In genomic region chr6:12503867-12504266, GRCm38 (mm10) we compare ENCODE assay signal across 21 mouse cellular contexts.
DNase-seq lines count a peak whose midpoint lies in the region; ATAC-seq and TF ChIP-seq lines count a peak whose summit lies in the region.
"Had no signal": no experiment of that assay in that cellular context is flagged by ENCODE, and none has a peak within 500 bp of the region (broad histone marks: within the 10 kb centered on the region; RNA-seq: fewer than 3 reads in every experiment).

No protein-coding gene starts in this region.

- peak; percentile 64 to 72 for DNase-seq in cerebellum, postnatal 10 days
- DNase-seq in cerebellum, adult 9-10 months: no peak
- DNase-seq in heart, adult 18-20 months: peak; percentile 65 to 69
- DNase-seq in heart, adult 9 months (ENCODE audit: low spot score in 2 of 2): peak; percentile 27 to 48
- DNase-seq in heart, postnatal 36 days: peak; percentile 32 to 37
- no peak for DNase-seq in lung, postnatal 0 days (ENCODE audit: low spot score)
- DNase-seq: adrenal gland, postnatal 14 days; cerebellum, adult 18-20 months; cerebellum, postnatal 36 days; embryo, embryonic 11 days; gastrocnemius, adult 2 months; gastrocnemius, postnatal 25 days; kidney, adult 11 months had no signal

- no peaks in the 10 kb centered on the region for H3K36me3 ChIP-seq in heart, embryonic 11.5 days (ENCODE audit: control insufficient read depth, insufficient read depth, low read length)
- H3K36me3 ChIP-seq in lung, postnatal 0 days (ENCODE audit: insufficient read depth, low read length): no peaks in the 10 kb centered on the region
- H3K36me3 ChIP-seq: embryonic facial prominence, embryonic 15.5 days; forebrain, embryonic 10.5 days; hindbrain, embryonic 12.5 days had no signal

- TF ChIP-seq CTCF in lung, postnatal 0 days (IDR thresholded peaks at IDR 0.05): no peak

- H3K4me1 ChIP-seq in heart, embryonic 11.5 days (ENCODE audit: control insufficient read depth, insufficient read depth, low read length): no peaks in the 10 kb centered on the region
- no peaks in the 10 kb centered on the region for H3K4me1 ChIP-seq in lung, postnatal 0 days (ENCODE audit: insufficient read depth, low read depth, low read length)
- H3K4me1 ChIP-seq: embryonic facial prominence, embryonic 15.5 days; forebrain, embryonic 10.5 days; hindbrain, embryonic 12.5 days had no signal

- no peak overlapping the region for H3K4me2 ChIP-seq in heart, embryonic 11.5 days
- no peak overlapping the region for H3K4me2 ChIP-seq in lung, postnatal 0 days (replicated peaks; ENCODE audit: low read depth, low read length)
- H3K4me2 ChIP-seq: embryonic facial prominence, embryonic 15.5 days; hindbrain, embryonic 12.5 days had no signal

- intact Hi-C loops in heart, postnatal 36 days (cut with DNase I): no loop called here

- no peaks in the 10 kb centered on the region for H3K27me3 ChIP-seq in heart, embryonic 11.5 days (ENCODE audit: control insufficient read depth, insufficient read depth, low read length)
- no peaks in the 10 kb centered on the region for H3K27me3 ChIP-seq in lung, postnatal 0 days (replicated peaks; ENCODE audit: insufficient read depth, low read length)
- H3K27me3 ChIP-seq: embryonic facial prominence, embryonic 15.5 days; hindbrain, embryonic 12.5 days had no signal

- no peak for TF ChIP-seq EP300 in lung, postnatal 0 days (IDR thresholded peaks at IDR 0.05)

- no peak for ATAC-seq in heart, embryonic 11.5 days (replicated peaks; ENCODE audit: insufficient number of reproducible peaks, low FRiP score, low TSS enrichment)
- no peak for ATAC-seq in lung, postnatal 0 days
- ATAC-seq: forebrain, embryonic 14.5 days; hindbrain, embryonic 16.5 days; inflammation-experienced regulatory T-cells, adult 6 months had no signal

- no peak overlapping the region for H3K4me3 ChIP-seq in heart, embryonic 11.5 days (ENCODE audit: low read depth, low read length)
- H3K4me3 ChIP-seq in lung, postnatal 0 days (ENCODE audit: low read depth, low read length): no peak overlapping the region
- H3K4me3 ChIP-seq: embryonic facial prominence, embryonic 15.5 days; erythroblast, embryonic 14.5 days; forebrain, embryonic 10.5 days; gastrocnemius, adult 2 months; hindbrain, embryonic 12.5 days had no signal

- no peak overlapping the region for H3K27ac ChIP-seq in heart, embryonic 11.5 days (ENCODE audit: low read depth, low read length)
- no peak overlapping the region for H3K27ac ChIP-seq in lung, postnatal 0 days (ENCODE audit: low read length)
- H3K27ac ChIP-seq: embryonic facial prominence, embryonic 15.5 days; forebrain, embryonic 10.5 days; gastrocnemius, adult 2 months; hindbrain, embryonic 12.5 days had no signal

- H3K9me3 ChIP-seq in heart, embryonic 11.5 days (replicated peaks; ENCODE audit: control insufficient read depth, low read length): no peaks in the 10 kb centered on the region
- H3K9me3 ChIP-seq in lung, postnatal 0 days (ENCODE audit: low read length): no peaks in the 10 kb centered on the region
- H3K9me3 ChIP-seq: embryonic facial prominence, embryonic 15.5 days; forebrain, embryonic 10.5 days; hindbrain, embryonic 12.5 days had no signal

- no peak overlapping the region for H3K9ac ChIP-seq in heart, embryonic 11.5 days (ENCODE audit: low read depth, low read length)
- no peak overlapping the region for H3K9ac ChIP-seq in lung, postnatal 0 days (replicated peaks; ENCODE audit: low read depth)
- H3K9ac ChIP-seq: embryonic facial prominence, embryonic 15.5 days; hindbrain, embryonic 12.5 days had no signal

- 78% methylated on average over 7 of the region's 7 CpGs for WGBS in heart, embryonic 11.5 days (ENCODE audit: insufficient replicate concordance)
- WGBS in lung, postnatal 0 days: 76% methylated on average over 7 of the region's 7 CpGs

Comparison
In these comparisons a context has a peak if more than half of its experiments do, and no peak if none do; other contexts are left out.
1. DNase-seq: peak in cerebellum, postnatal 10 days (2 of 2), heart, adult 18-20 months (2 of 2), heart, adult 9 months (2 of 2) and heart, postnatal 36 days (2 of 2); none in cerebellum, adult 9-10 months (single experiment) and lung, postnatal 0 days (single experiment).